Mouse (Mus musculus): ENCODE measurements at regions not wholly inside any gene's neighbourhood (a gene's known extent, or its start where the extent isn't known, plus 50 kb on each side); places are given as distances from the start of the nearest gene placed in this dataset.

GRCm38 (mm10) chr14:25052175-25052574 is 406.8 kb upstream of the Zmiz1 start:
- peak; percentile 6 for DNase-seq (ENCODE audit: low read depth, low spot score)

GRCm38 (mm10) chr14:25059351-25059750 is 399.6 kb upstream of the Zmiz1 start:
- no peak for DNase-seq (ENCODE audit: low read depth, low spot score)

- no peak for DNase-seq (ENCODE audit: low read depth, low spot score)
Measured at GRCm38 (mm10) chr14:25060285-25060684, 398.7 kb upstream of the Zmiz1 start.

- DNase-seq (ENCODE audit: low read depth, low spot score) = no peak
Measured at GRCm38 (mm10) chr14:25063090-25063489, 395.9 kb upstream of the Zmiz1 start.

GRCm38 (mm10) chr14:25064190-25064947 is 394.6 kb upstream of the Zmiz1 start:
- no peak for DNase-seq (ENCODE audit: low read depth, low spot score)

- no peak for DNase-seq (ENCODE audit: low read depth, low spot score)
Measured at GRCm38 (mm10) chr14:25067435-25067834, 391.6 kb upstream of the Zmiz1 start.

GRCm38 (mm10) chr14:25068430-25068829 is 390.6 kb upstream of the Zmiz1 start:
- DNase-seq (ENCODE audit: low read depth, low spot score) = no peak

GRCm38 (mm10) chr14:25073143-25073542 is 385.8 kb upstream of the Zmiz1 start:
- DNase-seq (ENCODE audit: low read depth, low spot score) = no peak

GRCm38 (mm10) chr14:25074022-25074800 is 384.8 kb upstream of the Zmiz1 start:
- DNase-seq (ENCODE audit: low read depth, low spot score) = no peak

GRCm38 (mm10) chr14:25074891-25075290 is 384.1 kb upstream of the Zmiz1 start:
- DNase-seq (ENCODE audit: low read depth, low spot score) = no peak

GRCm38 (mm10) chr14:25080431-25080830 is 378.6 kb upstream of the Zmiz1 start:
- no peak for DNase-seq (ENCODE audit: low read depth, low spot score)

GRCm38 (mm10) chr14:25083847-25084246 is 375.1 kb upstream of the Zmiz1 start:
- DNase-seq (ENCODE audit: low read depth, low spot score) = no peak

- DNase-seq (ENCODE audit: low read depth, low spot score) = no peak
Measured at GRCm38 (mm10) chr14:25096786-25097185, 362.2 kb upstream of the Zmiz1 start.

GRCm38 (mm10) chr14:25105391-25105790 is 353.6 kb upstream of the Zmiz1 start:
- peak; percentile 25 for DNase-seq (ENCODE audit: low read depth, low spot score)

GRCm38 (mm10) chr14:25106451-25106850 is 352.5 kb upstream of the Zmiz1 start:
- DNase-seq (ENCODE audit: low read depth, low spot score) = no peak

GRCm38 (mm10) chr14:25108101-25108652 is 350.8 kb upstream of the Zmiz1 start:
- no peak for DNase-seq (ENCODE audit: low read depth, low spot score)

- no peak for DNase-seq (ENCODE audit: low read depth, low spot score)
Measured at GRCm38 (mm10) chr14:25108701-25109290, 350.2 kb upstream of the Zmiz1 start.

- no peak for DNase-seq (ENCODE audit: low read depth, low spot score)
Measured at GRCm38 (mm10) chr14:25109691-25110090, 349.3 kb upstream of the Zmiz1 start.

GRCm38 (mm10) chr14:25112832-25113231 is 346.2 kb upstream of the Zmiz1 start:
- DNase-seq (ENCODE audit: low read depth, low spot score) = no peak

- DNase-seq (ENCODE audit: low read depth, low spot score) = no peak
Measured at GRCm38 (mm10) chr14:25113326-25113725, 345.7 kb upstream of the Zmiz1 start.

- peak; percentile 70 for DNase-seq (ENCODE audit: low read depth, low spot score)
Measured at GRCm38 (mm10) chr14:25116424-25116823, 342.6 kb upstream of the Zmiz1 start.

- DNase-seq (ENCODE audit: low read depth, low spot score) = no peak
Measured at GRCm38 (mm10) chr14:25119999-25120398, 339.0 kb upstream of the Zmiz1 start.

Measured in skeletal muscle tissue, adult 2 months (tissue).